Mouse (Mus musculus) midbrain, embryonic 13.5 days (tissue): ENCODE data around the gene Ankrd22. TPM values are rescaled to one million over a fixed set of nuclear protein-coding genes. Genes with fewer than 3 reads are reported as not detected.
A peak's percentile ranks its signal among the peaks of the same experiment; 100 is the strongest.

Source experiments
- ATAC-seq: fragments of 200-750 bp; cut with Nextera tagmentation; 2 replicates; pipeline ENCODE4 v1.8.0; 2017; ENCODE audit warnings: mild to moderate bottlenecking, moderate TSS enrichment, moderate library complexity
- H3K27ac ChIP-seq: fragments of 300-500 bp; sonication (generic); 2 replicates; pipeline ENCODE4 v1.5.1; 2015; ENCODE audit warnings: inconsistent platforms, mild to moderate bottlenecking, moderate library complexity
- H3K27me3 ChIP-seq: fragments of 300-500 bp; sonication (generic); 2 replicates; pipeline ENCODE4 v1.6.1; 2015; ENCODE audit warnings: mild to moderate bottlenecking, inconsistent platforms
- H3K36me3 ChIP-seq: fragments of 300-500 bp; sonication (generic); 2 replicates; pipeline ENCODE4 v1.6.1; 2015; ENCODE audit warnings: mild to moderate bottlenecking, inconsistent platforms
- H3K4me1 ChIP-seq: fragments of 300-500 bp; sonication (generic); replicated peaks from 2 replicates; pipeline ENCODE4 v1.6.1; 2015; ENCODE audit warnings: inconsistent platforms
- H3K4me2 ChIP-seq: fragments of 300-500 bp; sonication (generic); replicated peaks from 2 replicates; pipeline ENCODE4 v1.6.1; 2015; ENCODE audit warnings: moderate library complexity, mild to moderate bottlenecking, inconsistent platforms
- H3K4me3 ChIP-seq: fragments of 300-500 bp; sonication (generic); replicated peaks from 2 replicates; pipeline ENCODE4 v1.5.1; 2015; ENCODE audit warnings: mild to moderate bottlenecking, inconsistent platforms
- H3K9ac ChIP-seq: fragments of 300-500 bp; sonication (generic); replicated peaks from 2 replicates; pipeline ENCODE4 v1.6.1; 2015; ENCODE audit warnings: mild to moderate bottlenecking, inconsistent platforms
- H3K9me3 ChIP-seq: fragments of 300-500 bp; sonication (generic); 2 replicates; pipeline ENCODE4 v1.6.1; 2016; ENCODE audit warnings: mild to moderate bottlenecking, inconsistent platforms
- WGBS: fragments of 180-500 bp; shearing (Covaris S2); methylation state at CpG from one replicate; pipeline ENCODE4 v1.1.7; 2015; 5-methylcytosine and 5-hydroxymethylcytosine counted together
- polyA plus RNA-seq: library from polyadenylated mRNA; unstranded; fragments of >200 nt; fragmentation: Nextera tagmentation; extraction: Ambion mirVana; gene quantifications from 2 replicates; pipeline ENCODE4 v1.2.1, GENCODE M21; 2015

Gene Ankrd22
- polyA plus RNA-seq, 1 experiment from 2014 or later: not detected

GRCm38 (mm10) chr19:34198066-34198465, 32.2 kb upstream of the Ankrd22 start:
- no peak overlapping the region for H3K9ac ChIP-seq
- H3K9me3 ChIP-seq: no peaks in the 10 kb centered on the region
- H3K4me2 ChIP-seq: no peak overlapping the region
- H3K27me3 ChIP-seq: peaks cover 14% of the 10 kb centered on the region
- ATAC-seq: no peak
- H3K36me3 ChIP-seq: no peaks in the 10 kb centered on the region
- no peak overlapping the region for H3K27ac ChIP-seq
- H3K4me1 ChIP-seq: peaks cover 2% of the 10 kb centered on the region
- no peak overlapping the region for H3K4me3 ChIP-seq
- 94% methylated on average over 1 of the region's 1 CpGs for WGBS

GRCm38 (mm10) chr19:34195031-34195430, 29.2 kb upstream of the Ankrd22 start:
- Histone ChIP-seq H3K9ac (no peak overlapping the region), H3K4me3 (no peak overlapping the region), H3K27me3 (peaks cover 28% of the 10 kb centered on the region), H3K36me3 (no peaks in the 10 kb centered on the region), H3K4me1 (peaks cover 18% of the 10 kb centered on the region), H3K9me3 (no peaks in the 10 kb centered on the region), H3K4me2 (no peak overlapping the region), H3K27ac (no peak overlapping the region)
- no peak for ATAC-seq
- 78% methylated on average over 2 of the region's 2 CpGs for WGBS

DNA sequence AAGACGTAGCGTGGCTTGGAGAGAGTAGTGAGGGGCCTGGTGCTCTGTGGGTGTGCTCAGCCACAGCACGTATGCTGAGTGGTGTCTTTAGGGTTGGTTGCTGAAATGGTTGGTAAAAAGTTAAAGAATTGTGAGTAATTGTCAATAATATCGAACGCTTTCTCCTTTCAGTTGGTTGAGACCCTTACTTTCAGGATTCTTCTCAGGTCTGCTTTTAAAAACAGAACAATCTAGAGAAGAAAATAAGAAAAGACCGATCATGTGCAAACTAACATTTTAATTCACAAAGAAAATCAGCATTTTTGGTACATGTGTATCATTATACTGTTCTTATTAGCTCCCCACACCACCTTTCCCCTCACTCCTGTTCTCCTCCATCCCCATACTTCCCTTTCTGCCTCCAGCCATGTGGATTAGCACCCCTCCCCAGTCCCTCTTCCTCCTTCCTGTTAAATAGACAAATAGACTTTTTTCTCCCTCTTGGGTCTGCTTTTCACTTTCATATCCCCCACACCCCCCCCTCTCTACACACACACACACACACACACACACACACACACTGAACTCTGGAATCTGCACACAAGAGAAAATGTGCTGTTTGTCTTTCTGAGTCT, 28.4 kb upstream of the Ankrd22 start:
- H3K36me3 ChIP-seq: no peaks in the 10 kb centered on the region
- WGBS: 72% methylated on average over 6 of the region's 6 CpGs
- H3K27ac ChIP-seq: no peak overlapping the region
- no peaks in the 10 kb centered on the region for H3K9me3 ChIP-seq
- peaks cover 18% of the 10 kb centered on the region for H3K4me1 ChIP-seq
- H3K4me3 ChIP-seq: no peak overlapping the region
- no peak for ATAC-seq
- H3K9ac ChIP-seq: no peak overlapping the region
- H3K4me2 ChIP-seq: peak overlapping the region; percentile 92
- H3K27me3 ChIP-seq: peaks cover 35% of the 10 kb centered on the region

DNA sequence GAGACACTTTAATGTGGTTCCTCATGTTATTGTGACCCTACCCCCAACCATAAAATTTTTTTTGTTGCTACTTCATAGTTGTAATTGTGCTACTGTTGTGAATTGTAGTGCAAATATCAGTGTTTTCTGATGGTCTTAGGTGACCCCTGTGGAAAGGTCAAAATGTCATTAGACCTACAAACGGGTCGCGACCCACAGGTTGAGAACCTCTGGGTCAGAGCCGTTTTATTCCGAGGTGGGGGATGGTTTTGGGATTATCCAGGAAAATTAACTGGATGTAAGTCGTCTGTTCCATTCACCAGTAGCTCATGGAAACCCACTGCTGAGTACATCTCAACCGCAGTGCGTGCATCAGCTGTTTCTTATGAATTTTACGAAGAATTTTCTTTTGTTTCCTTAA, 27.8 kb upstream of the Ankrd22 start:
- 48% methylated on average over 9 of the region's 9 CpGs for WGBS
- Histone ChIP-seq H3K9me3 (no peaks in the 10 kb centered on the region), H3K36me3 (no peaks in the 10 kb centered on the region), H3K27me3 (peaks cover 40% of the 10 kb centered on the region), H3K4me2 (peak overlapping the region; percentile 92), H3K4me3 (peak overlapping the region; percentile 64), H3K4me1 (peaks cover 18% of the 10 kb centered on the region), H3K9ac (no peak overlapping the region), H3K27ac (no peak overlapping the region)
- ATAC-seq: no peak

GRCm38 (mm10) chr19:34193149-34193548, 27.3 kb upstream of the Ankrd22 start:
- peaks cover 18% of the 10 kb centered on the region for H3K4me1 ChIP-seq
- no peaks in the 10 kb centered on the region for H3K36me3 ChIP-seq
- H3K4me3 ChIP-seq: peak overlapping the region; percentile 64
- peaks cover 40% of the 10 kb centered on the region for H3K27me3 ChIP-seq
- H3K9ac ChIP-seq: peak overlapping the region; percentile 71; the same call in 1 of the 2 replicates
- H3K27ac ChIP-seq: no peak overlapping the region
- no peak for ATAC-seq
- H3K4me2 ChIP-seq: peak overlapping the region; percentile 92
- 7% methylated on average over 9 of the region's 9 CpGs for WGBS
- no peaks in the 10 kb centered on the region for H3K9me3 ChIP-seq

DNA sequence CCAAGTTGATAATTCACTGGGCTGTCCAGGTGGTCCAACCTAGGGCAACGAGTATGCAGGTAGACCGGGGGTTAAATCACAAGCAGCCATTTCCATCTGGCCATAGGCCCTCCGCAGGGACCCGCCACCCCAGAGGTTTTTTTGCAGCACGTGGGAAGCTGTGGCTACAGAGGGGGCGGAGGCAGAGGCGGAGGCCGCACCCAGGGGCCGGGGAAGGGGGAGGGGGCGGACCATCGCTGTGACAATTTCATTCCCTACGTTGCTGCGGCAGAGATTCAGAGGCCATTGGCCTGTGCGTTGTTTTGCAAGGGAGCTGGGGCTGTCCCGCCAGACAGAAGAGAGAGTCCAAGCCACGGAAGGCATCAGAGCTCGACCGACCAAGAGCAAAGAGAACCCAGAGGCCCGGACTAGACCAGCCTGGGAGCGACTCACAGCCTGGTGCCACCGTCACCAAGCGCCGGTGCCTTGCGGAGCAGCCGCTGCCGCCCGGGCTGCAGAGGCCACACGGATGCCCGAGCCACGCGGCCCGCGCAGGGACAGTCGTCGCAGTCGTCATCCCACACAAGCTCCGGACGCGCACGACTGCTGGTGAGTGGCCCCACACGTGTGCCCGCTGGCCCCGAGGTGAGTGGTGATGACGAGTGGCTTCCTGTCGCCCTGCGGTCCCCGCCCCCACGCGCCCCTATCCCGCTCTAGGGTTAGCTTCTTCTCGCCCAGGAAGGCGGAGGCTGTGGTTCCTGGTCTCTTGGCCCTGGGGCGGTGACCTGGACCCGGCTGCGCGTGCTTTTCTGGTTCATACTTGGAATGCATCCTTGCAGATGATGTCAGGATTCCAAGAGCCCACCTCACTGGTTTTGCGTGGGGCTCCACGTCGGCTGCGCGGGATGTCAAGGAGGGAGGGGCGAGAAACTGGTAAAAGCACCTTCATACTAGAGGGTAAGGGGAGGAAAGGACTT, 26.4 kb upstream of the Ankrd22 start, which contains the start of gene Stambpl1:
Gene Stambpl1, plus strand, starts transcription at position 222 of the 956 bp plus-strand sequence.
- peak within 1 kb of the TSS; percentile 71 for H3K9ac ChIP-seq
- under 1% methylated on average over 62 of the region's 62 CpGs for WGBS
- peak; percentile 91 for ATAC-seq
- no peaks in the 10 kb centered on the region for H3K9me3 ChIP-seq
- peaks cover 48% of the 10 kb centered on the region for H3K27me3 ChIP-seq
- peaks cover 18% of the 10 kb centered on the region for H3K4me1 ChIP-seq
- H3K27ac ChIP-seq: peak within 1 kb of the TSS; percentile 54
- H3K36me3 ChIP-seq: no peaks in the 10 kb centered on the region
- peak within 1 kb of the TSS; percentile 92 for H3K4me2 ChIP-seq
- peak within 1 kb of the TSS; percentile 64 for H3K4me3 ChIP-seq

GRCm38 (mm10) chr19:34191645-34192007, 25.8 kb upstream of the Ankrd22 start:
- H3K27ac ChIP-seq: peak overlapping the region; percentile 54; the same call in 1 of the 2 replicates
- no peaks in the 10 kb centered on the region for H3K36me3 ChIP-seq

GRCm38 (mm10) chr19:34186845-34187244, 21.0 kb upstream of the Ankrd22 start:
- Histone ChIP-seq H3K9me3 (no peaks in the 10 kb centered on the region), H3K4me3 (no peak overlapping the region), H3K27me3 (peaks cover 55% of the 10 kb centered on the region), H3K4me1 (0 out of 2 replicates have a peak, but pooled peaks cover 8% of the 10 kb centered on the region), H3K9ac (no peak overlapping the region), H3K36me3 (no peaks in the 10 kb centered on the region), H3K4me2 (no peak overlapping the region), H3K27ac (no peak overlapping the region)
- no peak for ATAC-seq
- 88% methylated on average over 4 of the region's 4 CpGs for WGBS

More at GRCm38 (mm10) chr19:34191645-34192007, 25.8 kb upstream of the Ankrd22 start:
- ATAC-seq: peak; percentile 53
- H3K4me2 ChIP-seq: peak overlapping the region; percentile 92
- 13% methylated on average over 10 of the region's 10 CpGs for WGBS
- peak overlapping the region; percentile 64 for H3K4me3 ChIP-seq
- no peaks in the 10 kb centered on the region for H3K9me3 ChIP-seq
- H3K27me3 ChIP-seq: peaks cover 49% of the 10 kb centered on the region
- peaks cover 18% of the 10 kb centered on the region for H3K4me1 ChIP-seq
- H3K9ac ChIP-seq: peak overlapping the region; percentile 71; the same call in 1 of the 2 replicates

- H3K4me1 ChIP-seq: no peaks in the 10 kb centered on the region
- H3K9me3 ChIP-seq: no peaks in the 10 kb centered on the region
- H3K36me3 ChIP-seq: no peaks in the 10 kb centered on the region
- H3K4me3 ChIP-seq: no peak overlapping the region
- no peak for ATAC-seq
- H3K4me2 ChIP-seq: no peak overlapping the region
- no peak overlapping the region for H3K27ac ChIP-seq
- H3K9ac ChIP-seq: no peak overlapping the region
- H3K27me3 ChIP-seq: peaks cover 27% of the 10 kb centered on the region
- WGBS: 68% methylated on average over 5 of the region's 5 CpGs
Observed at GRCm38 (mm10) chr19:34182490-34182889, 16.6 kb upstream of the Ankrd22 start.

GRCm38 (mm10) chr19:34181234-34181633, 15.4 kb upstream of the Ankrd22 start:
- Histone ChIP-seq H3K4me1 (no peaks in the 10 kb centered on the region), H3K36me3 (no peaks in the 10 kb centered on the region), H3K27me3 (peaks cover 26% of the 10 kb centered on the region), H3K27ac (no peak overlapping the region), H3K9ac (no peak overlapping the region), H3K4me3 (no peak overlapping the region), H3K9me3 (no peaks in the 10 kb centered on the region), H3K4me2 (no peak overlapping the region)
- 89% methylated on average over 3 of the region's 3 CpGs for whole genome bisulfite sequencing
- no peak for ATAC-seq

- H3K9ac ChIP-seq: no peak overlapping the region
- H3K4me2 ChIP-seq: no peak overlapping the region
- ATAC-seq: no peak
- H3K9me3 ChIP-seq: no peaks in the 10 kb centered on the region
- H3K27me3 ChIP-seq: peaks cover 27% of the 10 kb centered on the region
- no peaks in the 10 kb centered on the region for H3K4me1 ChIP-seq
- no peaks in the 10 kb centered on the region for H3K36me3 ChIP-seq
- no peak overlapping the region for H3K27ac ChIP-seq
- H3K4me3 ChIP-seq: no peak overlapping the region
- WGBS: 89% methylated on average over 2 of the region's 2 CpGs
Observed at GRCm38 (mm10) chr19:34180316-34180715, 14.5 kb upstream of the Ankrd22 start.

GRCm38 (mm10) chr19:34179136-34179535, 13.3 kb upstream of the Ankrd22 start:
- no peaks in the 10 kb centered on the region for H3K36me3 ChIP-seq
- peaks cover 26% of the 10 kb centered on the region for H3K27me3 ChIP-seq
- H3K9me3 ChIP-seq: no peaks in the 10 kb centered on the region
- H3K9ac ChIP-seq: no peak overlapping the region
- H3K4me2 ChIP-seq: no peak overlapping the region
- H3K4me3 ChIP-seq: no peak overlapping the region
- no peak for ATAC-seq
- 92% methylated on average over 4 of the region's 4 CpGs for WGBS
- no peak overlapping the region for H3K27ac ChIP-seq
- no peaks in the 10 kb centered on the region for H3K4me1 ChIP-seq
